In genomic region chr1:135729367-135729713, GRCm38 (mm10) we compare ENCODE assay signal across 7 mouse cellular contexts. TPM values are rescaled to one million over a fixed set of nuclear protein-coding genes. Genes with fewer than 3 reads are reported as not detected.
DNase-seq lines count a peak whose midpoint lies in the region; ATAC-seq and TF ChIP-seq lines count a peak whose summit lies in the region.

No protein-coding gene starts in this region.

- peak; percentile 71 for DNase-seq in layer of hippocampus, adult 11-12 months (ENCODE audit: low spot score)
- DNase-seq in layer of hippocampus, postnatal 14 days (ENCODE audit: low spot score in 2 of 2), result no peak
- no peak for DNase-seq in forebrain, embryonic 11.5 days (ENCODE audit: low spot score)
- DNase-seq in thymus, postnatal 4 days, result no peak

- no peak for TF ChIP-seq CTCF in bone marrow macrophage, adult 2 months (IDR thresholded peaks at IDR 0.05; ENCODE audit: low read depth, low read length)

- no peak for TF ChIP-seq POLR2A in bone marrow macrophage, adult 2 months (IDR thresholded peaks at IDR 0.05; ENCODE audit: borderline replicate concordance, low read depth, low read length)

- H3K4me1 ChIP-seq in bone marrow macrophage, adult 2 months (ENCODE audit: control insufficient read depth, insufficient read depth, low read length), result peaks cover 35% of the 10 kb centered on the region
- H3K4me1 ChIP-seq in forebrain, embryonic 11.5 days (replicated peaks; ENCODE audit: control insufficient read depth, insufficient read depth, low read length), result peaks cover 10% of the 10 kb centered on the region; the same call in 1 of the 2 replicates
- peaks cover 57% of the 10 kb centered on the region for H3K4me1 ChIP-seq in limb, embryonic 12.5 days (replicated peaks)
- peaks cover 43% of the 10 kb centered on the region for H3K4me1 ChIP-seq in neural tube, embryonic 12.5 days

- ATAC-seq in forebrain, embryonic 11.5 days (replicated peaks; ENCODE audit: low FRiP score), result no peak
- ATAC-seq in limb, embryonic 12.5 days (ENCODE audit: insufficient number of reproducible peaks, insufficient read depth, low FRiP score, low TSS enrichment, low read depth), result no peak; the same call in 1 of the 2 replicates
- ATAC-seq in neural tube, embryonic 12.5 days (ENCODE audit: low FRiP score, low read depth), result peak; percentile 43

- WGBS in forebrain, embryonic 11.5 days, result under 1% methylated on average over 11 of the region's 11 CpGs
- under 1% methylated on average over 10 of the region's 11 CpGs for WGBS in limb, embryonic 12.5 days
- WGBS in neural tube, embryonic 12.5 days, result under 1% methylated on average over 11 of the region's 11 CpGs

- H3K27me3 ChIP-seq in forebrain, embryonic 11.5 days (ENCODE audit: control insufficient read depth, insufficient read depth, low read length), result no peaks in the 10 kb centered on the region
- H3K27me3 ChIP-seq in limb, embryonic 12.5 days, result no peaks in the 10 kb centered on the region
- no peaks in the 10 kb centered on the region for H3K27me3 ChIP-seq in neural tube, embryonic 12.5 days (replicated peaks)

- peak overlapping the region; percentile 69 for H3K9ac ChIP-seq in forebrain, embryonic 11.5 days (ENCODE audit: low read length)
- peak overlapping the region; percentile 76 for H3K9ac ChIP-seq in limb, embryonic 12.5 days (replicated peaks)
- H3K9ac ChIP-seq in neural tube, embryonic 12.5 days, result peak overlapping the region; percentile 70

- no peaks in the 10 kb centered on the region for H3K9me3 ChIP-seq in forebrain, embryonic 11.5 days (ENCODE audit: control insufficient read depth, low read length)
- H3K9me3 ChIP-seq in limb, embryonic 12.5 days, result no peaks in the 10 kb centered on the region
- no peaks in the 10 kb centered on the region for H3K9me3 ChIP-seq in neural tube, embryonic 12.5 days

- peak overlapping the region; percentile 85 for H3K4me2 ChIP-seq in forebrain, embryonic 11.5 days (ENCODE audit: low read depth, low read length, severe bottlenecking)
- H3K4me2 ChIP-seq in limb, embryonic 12.5 days, result peak overlapping the region; percentile 80
- peak overlapping the region; percentile 86 for H3K4me2 ChIP-seq in neural tube, embryonic 12.5 days (replicated peaks)

- H3K36me3 ChIP-seq in forebrain, embryonic 11.5 days (ENCODE audit: control insufficient read depth, insufficient read depth, low read length), result no peaks in the 10 kb centered on the region
- H3K36me3 ChIP-seq in limb, embryonic 12.5 days, result no peaks in the 10 kb centered on the region
- H3K36me3 ChIP-seq in neural tube, embryonic 12.5 days, result no peaks in the 10 kb centered on the region

- H3K27ac ChIP-seq in bone marrow macrophage, adult 2 months (ENCODE audit: insufficient read depth, low read depth, low read length), result peak overlapping the region; percentile 56
- H3K27ac ChIP-seq in forebrain, embryonic 11.5 days (ENCODE audit: low read depth, low read length), result no peak overlapping the region
- peak overlapping the region; percentile 84 for H3K27ac ChIP-seq in limb, embryonic 12.5 days
- no peak overlapping the region for H3K27ac ChIP-seq in neural tube, embryonic 12.5 days

- H3K4me3 ChIP-seq in bone marrow macrophage, adult 2 months (ENCODE audit: insufficient read depth, low read length), result peak overlapping the region; percentile 69
- H3K4me3 ChIP-seq in forebrain, embryonic 11.5 days (ENCODE audit: low read depth, low read length), result peak overlapping the region; percentile 46
- H3K4me3 ChIP-seq in limb, embryonic 12.5 days (replicated peaks), result peak overlapping the region; percentile 64
- H3K4me3 ChIP-seq in neural tube, embryonic 12.5 days, result peak overlapping the region; percentile 52

RNA-seq across cellular contexts. Expression of gene Csrp1, which starts 9.5 kb away (rescaled TPM):
- total RNA-seq in layer of hippocampus, postnatal 14 days (2021), result 100 to 1,000 TPM; 150 to 168 TPM
- polyA plus RNA-seq in bone marrow macrophage, adult 2 months (2012; ENCODE audit: insufficient read depth, insufficient read length, missing spikeins), result 70.9 and 80.8 TPM in 2 replicates
- 37.1 and 39.1 TPM in 2 replicates for polyA plus RNA-seq in forebrain, embryonic 11.5 days (2014; fragmentation: Nextera tagmentation; extraction: Ambion mirVana)
- 63.6 and 75.1 TPM in 2 replicates for polyA plus RNA-seq in limb, embryonic 12.5 days (2016; fragmentation: Nextera tagmentation; extraction: Ambion mirVana)
- 44.9 and 45.1 TPM in 2 replicates for polyA plus RNA-seq in neural tube, embryonic 12.5 days (2016; fragmentation: Nextera tagmentation; extraction: Ambion mirVana)

RNA-seq across cellular contexts. Expression of gene Phlda3, which starts 36.6 kb away (rescaled TPM):
- total RNA-seq in layer of hippocampus, postnatal 14 days (2021), result 10 to 100 TPM; 16.6 to 18.2 TPM
- polyA plus RNA-seq in bone marrow macrophage, adult 2 months (2012; ENCODE audit: insufficient read depth, insufficient read length, missing spikeins), result 8.0 and 8.5 TPM in 2 replicates
- 21.5 and 24.2 TPM in 2 replicates for polyA plus RNA-seq in forebrain, embryonic 11.5 days (2014; fragmentation: Nextera tagmentation; extraction: Ambion mirVana)
- 43.6 and 43.7 TPM in 2 replicates for polyA plus RNA-seq in limb, embryonic 12.5 days (2016; fragmentation: Nextera tagmentation; extraction: Ambion mirVana)
- polyA plus RNA-seq in neural tube, embryonic 12.5 days (2016; fragmentation: Nextera tagmentation; extraction: Ambion mirVana), result 21.9 and 24.1 TPM in 2 replicates

RNA-seq across cellular contexts. Expression of gene Tnni1, which starts 49.9 kb away (rescaled TPM):
- 1 to 10 TPM; 3.6 to 4.9 TPM for total RNA-seq in layer of hippocampus, postnatal 14 days (2021)
- not detected in 2 replicates for polyA plus RNA-seq in bone marrow macrophage, adult 2 months (2012; ENCODE audit: insufficient read depth, insufficient read length, missing spikeins)
- polyA plus RNA-seq in forebrain, embryonic 11.5 days (2014; fragmentation: Nextera tagmentation; extraction: Ambion mirVana), result 0.65 and 1.1 TPM in 2 replicates
- 89.0 and 101 TPM in 2 replicates for polyA plus RNA-seq in limb, embryonic 12.5 days (2016; fragmentation: Nextera tagmentation; extraction: Ambion mirVana)
- 27.4 and 41.5 TPM in 2 replicates for polyA plus RNA-seq in neural tube, embryonic 12.5 days (2016; fragmentation: Nextera tagmentation; extraction: Ambion mirVana)

Comparison
In these comparisons a context has a peak if more than half of its experiments do, and no peak if none do; other contexts are left out.
1. H3K27ac ChIP-seq: peak in bone marrow macrophage, adult 2 months (single experiment) and limb, embryonic 12.5 days (single experiment); none in forebrain, embryonic 11.5 days (single experiment) and neural tube, embryonic 12.5 days (single experiment).
2. RNA of gene Tnni1, which starts 49.9 kb away (polyA plus RNA-seq): 89.0 to 101 TPM in limb, embryonic 12.5 days and 27.4 to 41.5 TPM in neural tube, embryonic 12.5 days; 0.65 to 1.1 TPM in forebrain, embryonic 11.5 days and not detected in bone marrow macrophage, adult 2 months; every median in the first group is over 10 times any median in the second.
3. Peak in every context shown above with its lines, with median percentiles within 50 percentile points of each other: H3K4me3 ChIP-seq, H3K4me2 ChIP-seq and H3K9ac ChIP-seq.